Mouse (Mus musculus) lung, embryonic 15.5 days (tissue): Measurements from ENCODE around the gene Fnbp1. TPM values are rescaled to one million over a fixed set of nuclear protein-coding genes. Genes with fewer than 3 reads are reported as not detected.

ENCODE experiments used
- ATAC-seq: fragments of 200-750 bp; cut with Nextera tagmentation; 2 replicates; pipeline ENCODE4 v1.8.0; 2017; ENCODE audit warnings: moderate number of reproducible peaks, borderline replicate concordance; ENCODE audit not compliant: low FRiP score, low TSS enrichment; ENCODE audit errors: extremely low read depth
- H3K27ac ChIP-seq: fragments of 300-500 bp; sonication (generic); 2 replicates; pipeline ENCODE4 v1.5.1; 2015; ENCODE audit warnings: moderate library complexity, mild to moderate bottlenecking, inconsistent platforms
- H3K27me3 ChIP-seq: fragments of 300-500 bp; sonication (generic); 2 replicates; pipeline ENCODE4 v1.6.1; 2015; ENCODE audit warnings: inconsistent platforms
- H3K36me3 ChIP-seq: fragments of 300-500 bp; sonication (generic); 2 replicates; pipeline ENCODE4 v1.6.1; 2015; ENCODE audit warnings: inconsistent platforms
- H3K4me1 ChIP-seq: fragments of 300-500 bp; sonication (generic); 2 replicates; pipeline ENCODE4 v1.6.1; 2015; ENCODE audit warnings: inconsistent platforms
- H3K4me2 ChIP-seq: fragments of 300-500 bp; sonication (generic); 2 replicates; pipeline ENCODE4 v1.6.1; 2015; ENCODE audit warnings: inconsistent platforms, mild to moderate bottlenecking, moderate library complexity
- H3K4me3 ChIP-seq: fragments of 300-500 bp; sonication (generic); 2 replicates; pipeline ENCODE4 v1.5.1; 2015; ENCODE audit warnings: mild to moderate bottlenecking, inconsistent platforms
- H3K9ac ChIP-seq: fragments of 300-500 bp; sonication (generic); 2 replicates; pipeline ENCODE4 v1.6.1; 2015; ENCODE audit warnings: inconsistent platforms
- H3K9me3 ChIP-seq: fragments of 300-500 bp; sonication (generic); 2 replicates; pipeline ENCODE4 v1.6.1; 2016; ENCODE audit warnings: inconsistent platforms
- WGBS: fragments of 180-500 bp; shearing (Covaris S2); methylation state at CpG from one replicate; pipeline ENCODE4 v1.1.7; 2015; 5-methylcytosine and 5-hydroxymethylcytosine counted together
- polyA plus RNA-seq: library from polyadenylated mRNA; unstranded; fragments of >200 nt; fragmentation: Nextera tagmentation; extraction: Ambion mirVana; gene quantifications from 2 replicates; pipeline ENCODE4 v1.2.1, GENCODE M21; 2015

The Fnbp1 gene
- polyA plus RNA-seq, 1 experiment from 2014 or later: 17.7 TPM

DNA sequence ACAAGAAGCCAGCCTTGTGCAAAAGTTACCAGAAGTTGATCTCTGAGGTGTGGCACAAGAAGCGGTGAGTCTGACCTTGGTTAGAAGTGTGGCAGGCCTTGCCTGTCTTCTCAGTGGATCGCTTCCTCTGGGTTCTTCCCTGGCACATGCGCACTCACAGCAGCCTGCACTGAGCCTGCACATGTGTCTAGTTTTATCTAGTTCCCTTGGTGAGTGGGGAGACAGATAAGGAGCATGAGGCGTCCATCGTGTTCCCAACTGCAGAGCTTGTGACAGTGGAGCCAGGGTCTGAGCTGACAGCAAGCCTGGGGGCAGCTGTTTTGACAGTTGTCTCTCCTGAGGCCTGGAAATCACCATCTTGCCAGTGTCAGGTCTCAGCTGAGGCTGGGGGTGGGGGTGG lies 135.4 kb downstream of the Fnbp1 start:
- Histone ChIP-seq H3K9me3 (no peaks in the 10 kb centered on the region), H3K4me1 (no peaks in the 10 kb centered on the region; the same call in 1 of the 2 replicates), H3K9ac (no peak overlapping the region), H3K27ac (no peak overlapping the region; the same call in 1 of the 2 replicates), H3K27me3 (no peaks in the 10 kb centered on the region), H3K4me3 (no peak overlapping the region), H3K36me3 (0 out of 2 replicates have a peak, but pooled peaks cover 4% of the 10 kb centered on the region), H3K4me2 (no peak overlapping the region)
- 55% methylated on average over 5 of the region's 5 CpGs for WGBS
- ATAC-seq: no peak

DNA sequence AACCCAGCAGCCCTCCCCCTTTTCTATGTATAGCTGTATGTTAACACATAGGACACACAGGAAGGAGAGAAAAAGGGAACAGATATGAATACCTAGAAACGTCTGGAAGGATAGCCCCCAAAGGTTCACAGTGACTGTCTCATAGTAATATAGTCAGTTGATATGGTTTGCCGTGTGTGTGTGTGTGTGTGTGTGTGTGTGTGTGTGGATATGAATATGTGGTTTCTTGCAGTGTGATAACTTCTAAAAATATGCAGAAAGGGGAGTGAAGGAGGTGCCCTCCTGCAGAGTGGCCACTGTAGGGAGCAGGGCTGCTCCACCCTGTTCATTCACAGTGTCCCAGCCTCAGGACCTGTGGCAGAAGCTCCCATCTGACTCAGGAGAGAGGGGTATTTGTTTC lies 136.4 kb downstream of the Fnbp1 start:
- WGBS: 67% methylated on average over 2 of the region's 2 CpGs
- Histone ChIP-seq H3K27me3 (no peaks in the 10 kb centered on the region), H3K4me1 (no peaks in the 10 kb centered on the region; the same call in 1 of the 2 replicates), H3K36me3 (0 out of 2 replicates have a peak, but pooled peaks cover 4% of the 10 kb centered on the region), H3K9ac (no peak overlapping the region), H3K4me2 (no peak overlapping the region), H3K4me3 (no peak overlapping the region), H3K9me3 (no peaks in the 10 kb centered on the region), H3K27ac (no peak overlapping the region)
- no peak for ATAC-seq

DNA sequence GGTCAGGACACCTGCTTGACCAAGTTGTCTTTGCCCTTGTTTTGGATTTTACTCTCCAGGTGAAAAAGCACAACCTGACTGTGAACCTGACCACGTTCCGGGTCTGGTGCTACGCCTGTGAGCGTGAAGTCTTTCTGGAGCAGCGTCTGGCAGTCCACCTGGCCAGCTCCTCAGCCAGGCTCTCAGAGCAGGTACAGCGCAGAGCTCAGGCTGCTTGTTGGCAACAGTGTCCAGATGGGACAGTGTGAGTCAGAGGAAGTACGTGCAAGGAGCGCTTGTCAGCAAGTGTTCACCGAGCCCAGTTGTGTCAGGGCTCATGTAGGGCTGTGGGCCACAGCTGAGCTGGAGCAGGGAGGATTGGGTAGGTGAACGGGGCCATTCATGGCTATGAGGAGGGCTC lies 139.0 kb downstream of the Fnbp1 start:
- Histone ChIP-seq H3K9me3 (no peaks in the 10 kb centered on the region), H3K9ac (no peak overlapping the region), H3K27me3 (no peaks in the 10 kb centered on the region), H3K36me3 (no peaks in the 10 kb centered on the region), H3K27ac (no peak overlapping the region), H3K4me1 (no peaks in the 10 kb centered on the region; the same call in 1 of the 2 replicates), H3K4me2 (no peak overlapping the region), H3K4me3 (no peak overlapping the region)
- ATAC-seq: no peak
- whole genome bisulfite sequencing: 92% methylated on average over 10 of the region's 10 CpGs

- WGBS: 63% methylated on average over 8 of the region's 8 CpGs
- no peaks in the 10 kb centered on the region for H3K9me3 ChIP-seq
- no peak for ATAC-seq
- no peaks in the 10 kb centered on the region for H3K36me3 ChIP-seq
- H3K4me1 ChIP-seq: no peaks in the 10 kb centered on the region
- no peak overlapping the region for H3K27ac ChIP-seq
- H3K9ac ChIP-seq: no peak overlapping the region
- H3K4me3 ChIP-seq: no peak overlapping the region
- no peak overlapping the region for H3K4me2 ChIP-seq
- H3K27me3 ChIP-seq: no peaks in the 10 kb centered on the region
These were observed 143.2 kb downstream of the Fnbp1 start for GRCm38 (mm10) chr2:30998443-30999260.

DNA sequence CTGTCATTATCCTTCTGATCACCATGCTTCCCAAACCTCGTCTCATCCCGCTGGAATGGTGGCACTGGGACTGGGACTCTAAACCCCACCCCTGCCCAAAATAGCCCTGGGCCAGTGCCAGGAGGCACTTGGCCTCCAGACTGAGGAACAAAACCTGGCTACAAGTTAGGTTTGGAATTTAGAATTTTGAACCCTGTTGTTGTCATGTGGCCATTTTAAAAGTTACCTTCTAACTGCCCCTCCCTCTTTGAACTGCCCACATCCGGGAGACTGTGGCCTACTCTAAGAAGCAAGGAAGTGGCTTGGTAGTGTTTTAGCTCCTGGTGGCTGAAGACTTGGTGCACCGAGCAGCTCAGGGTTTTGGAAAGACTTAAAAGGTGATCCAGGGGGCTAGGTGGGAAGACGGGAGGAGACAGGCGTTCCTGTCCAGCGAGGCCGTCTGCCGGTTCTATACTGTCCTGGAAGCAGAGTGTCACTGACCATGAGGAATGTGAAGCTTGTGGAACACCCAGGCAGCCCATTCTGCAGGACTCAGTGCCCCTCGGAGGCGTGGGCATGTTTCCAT lies 146.3 kb downstream of the Fnbp1 start:
- Histone ChIP-seq H3K4me3 (no peak overlapping the region), H3K27me3 (no peaks in the 10 kb centered on the region), H3K27ac (no peak overlapping the region), H3K9ac (no peak overlapping the region), H3K9me3 (no peaks in the 10 kb centered on the region), H3K4me1 (no peaks in the 10 kb centered on the region), H3K36me3 (no peaks in the 10 kb centered on the region), H3K4me2 (no peak overlapping the region)
- ATAC-seq: no peak
- WGBS: 69% methylated on average over 11 of the region's 11 CpGs

DNA sequence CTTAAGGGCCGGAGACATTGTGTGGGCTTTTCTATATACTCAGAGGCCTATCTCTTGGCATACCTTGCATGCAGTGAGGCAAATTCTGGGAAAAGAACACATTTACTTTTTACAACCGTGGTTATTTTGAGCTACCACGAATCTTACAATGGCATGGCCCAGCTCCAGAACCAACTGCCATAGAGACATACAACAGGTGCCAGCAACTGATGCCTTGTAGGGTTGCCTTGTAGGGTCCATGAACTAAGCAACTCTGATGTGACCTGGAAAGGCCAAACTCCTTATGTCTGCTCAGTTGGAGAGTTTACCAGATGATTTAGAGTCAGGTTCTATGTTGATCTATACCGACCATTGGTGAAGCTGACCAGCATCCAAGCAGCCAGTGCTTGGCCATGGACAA lies 147.0 kb downstream of the Fnbp1 start:
- Histone ChIP-seq H3K4me2 (no peak overlapping the region), H3K9me3 (no peaks in the 10 kb centered on the region), H3K27ac (no peak overlapping the region), H3K27me3 (no peaks in the 10 kb centered on the region), H3K4me1 (no peaks in the 10 kb centered on the region), H3K36me3 (no peaks in the 10 kb centered on the region), H3K9ac (no peak overlapping the region), H3K4me3 (no peak overlapping the region)
- ATAC-seq: no peak
- WGBS: 90% methylated on average over 4 of the region's 4 CpGs

GRCm38 (mm10) chr2:30990221-30990620 lies 151.6 kb downstream of the Fnbp1 start:
- H3K4me1 ChIP-seq: peaks cover 8% of the 10 kb centered on the region
- H3K36me3 ChIP-seq: no peaks in the 10 kb centered on the region
- WGBS: 76% methylated on average over 9 of the region's 9 CpGs
- no peaks in the 10 kb centered on the region for H3K9me3 ChIP-seq
- H3K27me3 ChIP-seq: no peaks in the 10 kb centered on the region
- no peak overlapping the region for H3K9ac ChIP-seq
- ATAC-seq: no peak
- H3K27ac ChIP-seq: no peak overlapping the region
- H3K4me3 ChIP-seq: no peak overlapping the region
- H3K4me2 ChIP-seq: no peak overlapping the region

- H3K9ac ChIP-seq: no peak overlapping the region
- no peaks in the 10 kb centered on the region for H3K9me3 ChIP-seq
- ATAC-seq: no peak
- no peaks in the 10 kb centered on the region for H3K36me3 ChIP-seq
- H3K4me2 ChIP-seq: peak overlapping the region; percentile 30
- H3K4me3 ChIP-seq: no peak overlapping the region
- WGBS: 19% methylated on average over 17 of the region's 17 CpGs
- H3K27me3 ChIP-seq: no peaks in the 10 kb centered on the region
- H3K4me1 ChIP-seq: peaks cover 31% of the 10 kb centered on the region
- H3K27ac ChIP-seq: peak overlapping the region; percentile 67; the same call in 1 of the 2 replicates
These were observed 156.4 kb downstream of the Fnbp1 start for GRCm38 (mm10) chr2:30985111-30986020.

GRCm38 (mm10) chr2:30983024-30983423 lies 158.8 kb downstream of the Fnbp1 start:
- peaks cover 31% of the 10 kb centered on the region for H3K4me1 ChIP-seq
- 39% methylated on average over 7 of the region's 7 CpGs for WGBS
- peak overlapping the region; percentile 77 for H3K4me3 ChIP-seq
- no peaks in the 10 kb centered on the region for H3K27me3 ChIP-seq
- H3K4me2 ChIP-seq: peak overlapping the region; percentile 92
- no peaks in the 10 kb centered on the region for H3K9me3 ChIP-seq
- H3K9ac ChIP-seq: peak overlapping the region; percentile 65
- ATAC-seq: no peak
- H3K36me3 ChIP-seq: peaks cover 15% of the 10 kb centered on the region
- H3K27ac ChIP-seq: no peak overlapping the region

DNA sequence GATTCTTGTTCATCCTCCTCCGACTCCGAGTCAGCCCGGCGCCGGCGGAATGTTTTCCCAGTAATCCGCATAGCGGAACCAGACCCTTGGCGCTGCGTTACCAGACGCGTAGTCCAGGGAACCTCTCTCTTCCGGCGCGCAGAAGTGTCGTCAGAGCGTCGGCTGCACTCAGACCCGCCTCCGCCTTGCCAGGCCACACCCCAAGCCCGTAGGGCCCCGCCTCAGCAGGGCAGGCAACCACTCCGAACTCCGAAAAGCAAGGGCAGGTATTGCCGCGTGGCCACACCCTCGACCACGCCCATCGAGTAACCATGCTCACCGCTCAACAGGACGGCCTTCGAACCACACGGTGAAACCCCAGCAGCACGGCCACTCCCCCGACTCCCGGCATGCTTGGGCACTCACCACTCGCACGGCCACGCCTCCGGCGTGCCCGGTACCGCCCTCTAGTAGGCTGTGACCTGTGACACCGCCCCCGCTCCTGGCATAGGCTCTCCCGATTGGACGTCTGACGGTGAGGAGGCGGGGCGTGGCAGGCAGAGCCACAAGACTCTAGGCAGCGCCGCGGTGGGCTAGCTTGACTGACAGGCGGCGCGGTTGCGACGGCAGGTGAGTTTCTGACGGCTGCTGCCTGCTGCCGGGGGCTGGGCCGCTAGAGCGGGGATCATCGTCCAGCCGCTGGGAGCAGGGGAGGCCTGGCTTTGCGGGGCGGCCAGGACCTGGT lies 159.9 kb downstream of the Fnbp1 start, which contains the start of the genes BC005624 and Usp20:
BC005624 (minus strand) TSS at position 412 of the 724 bp plus-strand sequence.
Usp20 (plus strand) TSS at position 490 of the 724 bp plus-strand sequence.
- Histone ChIP-seq H3K9ac (peak within 1 kb of the TSS; percentile 65), H3K36me3 (peaks cover 23% of the 10 kb centered on the region), H3K4me3 (peak within 1 kb of the TSS; percentile 77), H3K9me3 (no peaks in the 10 kb centered on the region), H3K4me2 (peak within 1 kb of the TSS; percentile 92), H3K27me3 (no peaks in the 10 kb centered on the region), H3K27ac (peak within 1 kb of the TSS; percentile 68), H3K4me1 (peaks cover 31% of the 10 kb centered on the region)
- under 1% methylated on average over 63 of the region's 66 CpGs for WGBS
- ATAC-seq: peak; percentile 99
